Mouse (Mus musculus): Measurements from ENCODE around the gene Hnrnpab. TPM values are rescaled to one million over a fixed set of nuclear protein-coding genes. Genes with fewer than 3 reads are reported as not detected.

Gene Hnrnpab
- total RNA-seq, 2 experiments from 2014 or later: 147 to 154 TPM

- no peak for DNase-seq
These were observed 51.6 kb downstream of the Hnrnpab start for GRCm38 (mm10) chr11:51555066-51555465.

GRCm38 (mm10) chr11:51554590-51554989 lies 52.1 kb downstream of the Hnrnpab start:
- no peak for DNase-seq

- no peak for DNase-seq
These were observed 54.6 kb downstream of the Hnrnpab start for GRCm38 (mm10) chr11:51552091-51552490.

GRCm38 (mm10) chr11:51551253-51551652 lies 55.4 kb downstream of the Hnrnpab start:
- no peak for DNase-seq

Other genes with a start within 250 kb of the Hnrnpab start
- gene Phykpl, start 22.1 kb downstream of the Hnrnpab start, total RNA-seq (2021): 1 to 10 TPM; 7.9 to 9.5 TPM
- 10 to 100 TPM; 41.8 to 45.5 TPM for gene Nhp2, start 12.9 kb upstream of the Hnrnpab start, total RNA-seq (2021)
- 10 to 100 TPM; 60.0 to 62.6 TPM for gene Rmnd5b, start 29.0 kb upstream of the Hnrnpab start, total RNA-seq (2021)
- gene N4bp3, start 44.0 kb upstream of the Hnrnpab start, total RNA-seq (2021): 10 to 100 TPM; 12.4 to 12.6 TPM
- gene D930048N14Rik, start 44.1 kb upstream of the Hnrnpab start, total RNA-seq (2021): 1 to 10 TPM; 1.5 to 1.9 TPM
- 10 to 100 TPM; 41.1 to 43.6 TPM for gene 0610009B22Rik, start 82.0 kb upstream of the Hnrnpab start, total RNA-seq (2021)
- gene Sec24a, start 156.8 kb upstream of the Hnrnpab start, total RNA-seq (2021): 10 to 100 TPM; 18.4 to 23.0 TPM
- 10 to 100 TPM; 65.6 to 77.6 TPM for gene Sar1b, start 156.8 kb upstream of the Hnrnpab start, total RNA-seq (2021)

All from layer of hippocampus, postnatal 36 days (tissue).